Mouse (Mus musculus): ENCODE results near the gene Pxk. TPM values are rescaled to one million over a fixed set of nuclear protein-coding genes. Genes with fewer than 3 reads are reported as not detected.

Pxk gene
- polyA plus RNA-seq, 1 experiment from 2014 or later = 30.0 TPM

GRCm38 (mm10) chr14:8207543-8207942 is 109.5 kb downstream of the Pxk start:
- Histone ChIP-seq H3K27me3 (no peaks in the 10 kb centered on the region), H3K4me2 (no peak overlapping the region), H3K4me1 (replicated peaks) (peaks cover 13% of the 10 kb centered on the region), H3K36me3 (no peaks in the 10 kb centered on the region), H3K27ac (no peak overlapping the region), H3K9ac (no peak overlapping the region), H3K9me3 (replicated peaks) (no peaks in the 10 kb centered on the region), H3K4me3 (no peak overlapping the region)
- ATAC-seq (replicated peaks; ENCODE audit: insufficient number of reproducible peaks, insufficient read depth, low FRiP score, low read depth) = no peak
- WGBS = 82% methylated on average over 5 of the region's 5 CpGs

GRCm38 (mm10) chr14:8208876-8209275 is 110.9 kb downstream of the Pxk start:
- Histone ChIP-seq H3K36me3 (no peaks in the 10 kb centered on the region), H3K4me2 (no peak overlapping the region), H3K9ac (no peak overlapping the region), H3K9me3 (replicated peaks) (no peaks in the 10 kb centered on the region), H3K4me3 (no peak overlapping the region), H3K27ac (no peak overlapping the region), H3K4me1 (replicated peaks) (peaks cover 13% of the 10 kb centered on the region), H3K27me3 (no peaks in the 10 kb centered on the region)
- 49% methylated on average over 3 of the region's 3 CpGs for WGBS
- no peak for ATAC-seq (replicated peaks; ENCODE audit: insufficient number of reproducible peaks, insufficient read depth, low FRiP score, low read depth)

DNA sequence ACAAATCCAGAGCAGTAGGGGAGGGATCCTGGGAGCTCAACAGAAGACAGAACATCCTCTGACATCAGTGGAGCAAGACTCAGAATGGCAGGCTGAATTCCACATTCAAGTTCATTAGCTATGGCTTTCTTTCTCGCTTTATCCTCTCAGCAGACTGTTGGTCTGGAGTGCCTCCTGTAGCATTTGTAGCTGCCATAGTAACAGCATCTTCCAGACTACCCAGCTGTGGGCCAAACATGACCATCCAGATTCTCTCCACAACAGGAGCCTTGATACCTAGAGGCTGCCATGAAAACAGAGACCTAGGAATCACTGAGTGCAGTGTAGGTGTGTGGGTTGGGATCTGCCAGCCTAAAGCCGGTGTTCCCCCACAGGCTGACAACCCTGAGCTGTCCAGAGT is 111.9 kb downstream of the Pxk start:
- Histone ChIP-seq H3K27ac (no peak overlapping the region), H3K9ac (no peak overlapping the region), H3K36me3 (no peaks in the 10 kb centered on the region), H3K4me1 (replicated peaks) (peaks cover 16% of the 10 kb centered on the region), H3K9me3 (replicated peaks) (no peaks in the 10 kb centered on the region), H3K4me3 (no peak overlapping the region), H3K4me2 (no peak overlapping the region), H3K27me3 (no peaks in the 10 kb centered on the region)
- 96% methylated on average over 2 of the region's 2 CpGs for WGBS
- no peak for ATAC-seq (replicated peaks; ENCODE audit: insufficient number of reproducible peaks, insufficient read depth, low FRiP score, low read depth)

GRCm38 (mm10) chr14:8212996-8213395 is 115.0 kb downstream of the Pxk start:
- Histone ChIP-seq H3K9me3 (replicated peaks) (no peaks in the 10 kb centered on the region), H3K4me1 (replicated peaks) (peaks cover 23% of the 10 kb centered on the region), H3K36me3 (no peaks in the 10 kb centered on the region), H3K27ac (no peak overlapping the region), H3K4me3 (no peak overlapping the region), H3K4me2 (no peak overlapping the region), H3K9ac (no peak overlapping the region), H3K27me3 (no peaks in the 10 kb centered on the region)
- 78% methylated on average over 2 of the region's 2 CpGs for WGBS
- ATAC-seq (replicated peaks; ENCODE audit: insufficient number of reproducible peaks, insufficient read depth, low FRiP score, low read depth) = no peak

DNA sequence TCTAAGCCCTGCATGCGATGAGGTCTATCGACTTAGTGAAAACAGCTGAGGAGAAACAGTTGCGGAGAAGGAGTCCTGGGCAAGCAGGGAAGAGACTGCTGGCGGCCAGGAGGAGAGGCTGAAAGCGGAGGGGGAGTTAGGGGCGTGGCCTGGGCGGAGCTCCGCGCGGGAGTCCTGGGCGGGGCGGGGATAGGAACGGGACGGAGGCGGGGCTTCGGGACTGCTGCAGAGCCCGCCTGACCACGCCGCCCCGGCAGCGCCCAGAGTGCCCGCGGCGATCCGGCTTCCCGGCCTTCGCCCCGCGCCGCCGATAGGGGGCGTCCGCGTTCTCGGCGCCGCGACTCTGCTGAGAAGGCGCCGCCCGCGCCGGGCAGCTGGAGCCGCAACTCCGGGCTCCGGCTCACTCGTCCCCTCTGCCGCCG is 115.8 kb downstream of the Pxk start, which contains the start of gene Kctd6:
Gene Kctd6, plus strand, starts transcription at position 338 of the 422 bp plus-strand sequence.
- WGBS = under 1% methylated on average over 33 of the region's 49 CpGs
- no peaks in the 10 kb centered on the region for H3K27me3 ChIP-seq
- ATAC-seq (replicated peaks; ENCODE audit: insufficient number of reproducible peaks, insufficient read depth, low FRiP score, low read depth) = peak; percentile 98
- H3K4me2 ChIP-seq = peak within 1 kb of the TSS; percentile 75
- H3K9me3 ChIP-seq (replicated peaks) = no peaks in the 10 kb centered on the region
- no peaks in the 10 kb centered on the region for H3K36me3 ChIP-seq
- peak within 1 kb of the TSS; percentile 61 for H3K4me3 ChIP-seq
- peak within 1 kb of the TSS; percentile 92 for H3K27ac ChIP-seq
- peaks cover 23% of the 10 kb centered on the region for H3K4me1 ChIP-seq (replicated peaks)
- H3K9ac ChIP-seq = peak within 1 kb of the TSS; percentile 95

Other genes with a start within 250 kb of the Pxk start
- gene Gm45521, start 140.9 kb upstream of the Pxk start, polyA plus RNA-seq (2015; fragmentation: Nextera tagmentation; extraction: Ambion mirVana) = not detected in 2 replicates
- gene Dnase1l3, start 103.6 kb upstream of the Pxk start, polyA plus RNA-seq (2015; fragmentation: Nextera tagmentation; extraction: Ambion mirVana) = 0.13 and 0.74 TPM in 2 replicates
- gene Abhd6, start 95.3 kb upstream of the Pxk start, polyA plus RNA-seq (2015; fragmentation: Nextera tagmentation; extraction: Ambion mirVana) = 9.9 and 14.7 TPM in 2 replicates
- 39.3 and 40.3 TPM in 2 replicates for gene Rpp14, start 17.8 kb upstream of the Pxk start, polyA plus RNA-seq (2015; fragmentation: Nextera tagmentation; extraction: Ambion mirVana)
- 520 and 606 TPM in 2 replicates for gene Pdhb, start 74.8 kb downstream of the Pxk start, polyA plus RNA-seq (2015; fragmentation: Nextera tagmentation; extraction: Ambion mirVana)
- 12.5 and 12.6 TPM in 2 replicates for gene Kctd6, start 115.9 kb downstream of the Pxk start, polyA plus RNA-seq (2015; fragmentation: Nextera tagmentation; extraction: Ambion mirVana)
- gene Acox2, start 161.1 kb downstream of the Pxk start, polyA plus RNA-seq (2015; fragmentation: Nextera tagmentation; extraction: Ambion mirVana) = 0.82 TPM in 1 of 2 replicates, not detected in the other
- gene Fam107a, start 219.8 kb downstream of the Pxk start, polyA plus RNA-seq (2015; fragmentation: Nextera tagmentation; extraction: Ambion mirVana) = 0.44 and 0.62 TPM in 2 replicates